Mouse (Mus musculus) kidney, postnatal 0 days (tissue): ENCODE data around the gene Gm13420. TPM values are rescaled to one million over a fixed set of nuclear protein-coding genes. Genes with fewer than 3 reads are reported as not detected.
"Not testable (repeated sequence)": the region's sequence is repeated elsewhere in the genome, so short reads cannot be mapped to it uniquely, and the experiment has no call there.

Experiments used
- ATAC-seq: fragments of 200-750 bp; cut with Nextera tagmentation; replicated peaks from 2 replicates; pipeline ENCODE4 v1.8.0; 2017; ENCODE audit warnings: low read depth, moderate number of reproducible peaks, moderate TSS enrichment, moderate library complexity; ENCODE audit not compliant: low FRiP score
- DNase-seq: peaks from one replicate; pipeline ENCODE4 v3.0.0-alpha.2; 2016; ENCODE audit warnings: low spot score
- H3K27ac ChIP-seq: fragments of 300-500 bp; sonication (generic); 2 replicates; pipeline ENCODE4 v1.5.1; 2014; ENCODE audit warnings: mild to moderate bottlenecking
- H3K27me3 ChIP-seq: fragments of 300-500 bp; sonication (generic); 2 replicates; pipeline ENCODE4 v1.6.1; 2014; ENCODE audit warnings: low read length, mixed read lengths; ENCODE audit not compliant: insufficient read depth
- H3K36me3 ChIP-seq: fragments of 300-500 bp; sonication (generic); 2 replicates; pipeline ENCODE4 v1.6.1; 2014; ENCODE audit warnings: low read length, mixed read lengths; ENCODE audit not compliant: insufficient read depth
- H3K4me1 ChIP-seq: fragments of 300-500 bp; sonication (generic); replicated peaks from 2 replicates; pipeline ENCODE4 v1.6.1; 2014; ENCODE audit warnings: antibody characterized with exemption, low read length, mixed read lengths; ENCODE audit not compliant: insufficient read depth
- H3K4me2 ChIP-seq: fragments of 300-500 bp; sonication (generic); 2 replicates; pipeline ENCODE4 v1.6.1; 2014; ENCODE audit warnings: mild to moderate bottlenecking, low read length, moderate library complexity, mixed read lengths
- H3K4me3 ChIP-seq: fragments of 300-500 bp; sonication (generic); replicated peaks from 2 replicates; pipeline ENCODE4 v1.5.1; 2014; ENCODE audit warnings: low read depth, low read length
- H3K9ac ChIP-seq: fragments of 300-500 bp; sonication (generic); 2 replicates; pipeline ENCODE4 v1.6.1; 2014; ENCODE audit warnings: low read depth, low read length
- H3K9me3 ChIP-seq: fragments of 300-500 bp; sonication (generic); replicated peaks from 2 replicates; pipeline ENCODE4 v1.6.1; 2016; ENCODE audit warnings: low read length, inconsistent platforms, mixed read lengths
- CTCF ChIP-seq: IDR thresholded peaks from 2 replicates; pipeline ENCODE4 v1.5.1; 2016; ENCODE audit warnings: antibody characterized with exemption, low read depth, mild to moderate bottlenecking, moderate library complexity
- WGBS: fragments of 180-500 bp; shearing (Covaris S2); extraction: QIAGEN DNeasy Blood & Tissue Kit; methylation state at CpG from one replicate; pipeline ENCODE4 v1.1.7; 2014; 5-methylcytosine and 5-hydroxymethylcytosine counted together
- polyA plus RNA-seq: library from polyadenylated mRNA; unstranded; fragments of >200 nt; fragmentation: Nextera tagmentation; extraction: Ambion mirVana; gene quantifications from 2 replicates; pipeline ENCODE4 v1.2.1, GENCODE M21; 2015

Gm13420 gene
- polyA plus RNA-seq, 1 experiment from 2014 or later, result 4.5 TPM

GRCm38 (mm10) chr2:29716143-29716542, 35.3 kb downstream of the Gm13420 start:
- no peak for TF ChIP-seq CTCF
- Histone ChIP-seq H3K4me1 (0 out of 2 replicates have a peak, but pooled peaks cover 7% of the 10 kb centered on the region), H3K9ac (0 out of 2 replicates have a peak overlapping the region, but pooled peaks have one; percentile 14), H3K36me3 (peaks cover 25% of the 10 kb centered on the region; the same call in 1 of the 2 replicates), H3K27me3 (no peaks in the 10 kb centered on the region), H3K9me3 (no peaks in the 10 kb centered on the region), H3K27ac (peak overlapping the region; percentile 60), H3K4me3 (no peak overlapping the region), H3K4me2 (no peak overlapping the region)
- DNase-seq (peak; percentile 21), ATAC-seq (no peak)
- 32% methylated on average over 7 of the region's 7 CpGs for WGBS

DNA sequence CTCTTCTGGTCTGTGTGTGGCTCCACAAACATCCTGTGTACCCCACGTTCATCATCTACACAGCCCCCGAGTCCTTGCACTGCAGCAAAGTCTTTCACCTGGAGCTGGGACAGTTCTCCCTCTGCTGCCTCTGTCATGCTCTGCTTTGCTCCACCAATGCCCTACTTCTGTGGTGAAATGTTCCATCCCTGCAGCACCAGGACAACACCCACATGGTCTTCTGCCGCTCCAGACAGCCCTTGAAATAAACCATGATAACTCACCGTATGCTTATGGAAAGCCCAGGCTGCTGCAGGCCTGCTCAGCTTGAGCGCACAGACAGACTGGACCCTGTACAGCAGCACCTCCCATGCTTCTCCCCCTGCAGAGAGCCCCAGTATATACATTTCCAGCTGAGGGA, 37.4 kb downstream of the Gm13420 start:
- Histone ChIP-seq H3K9me3 (no peaks in the 10 kb centered on the region), H3K4me3 (no peak overlapping the region), H3K27me3 (no peaks in the 10 kb centered on the region), H3K4me2 (no peak overlapping the region), H3K36me3 (peaks cover 24% of the 10 kb centered on the region), H3K4me1 (0 out of 2 replicates have a peak, but pooled peaks cover 7% of the 10 kb centered on the region), H3K9ac (no peak overlapping the region), H3K27ac (no peak overlapping the region)
- WGBS, result 90% methylated on average over 5 of the region's 5 CpGs
- ATAC-seq (no peak), DNase-seq (no peak)
- no peak for TF ChIP-seq CTCF

DNA sequence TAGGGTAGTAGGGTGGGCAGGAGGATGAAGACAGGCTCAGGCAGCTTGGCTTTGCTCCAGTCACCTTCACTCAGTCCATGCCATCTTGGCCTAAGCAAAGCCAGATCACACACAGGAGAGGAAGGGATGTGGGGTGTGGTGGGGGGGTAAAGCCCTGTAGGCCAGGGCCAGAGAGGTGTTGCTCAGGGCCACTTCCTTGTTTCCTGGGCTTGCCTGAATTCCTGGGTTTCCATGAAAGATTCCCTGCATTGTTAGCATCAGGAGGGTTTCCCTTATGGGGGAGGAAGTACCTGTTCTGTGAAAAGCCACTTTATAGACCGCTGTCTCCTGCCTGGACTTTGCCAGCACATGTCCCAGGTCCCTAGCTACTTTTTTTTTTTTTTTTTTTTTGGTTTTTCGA, 38.0 kb downstream of the Gm13420 start:
- Histone ChIP-seq H3K4me2 (no peak overlapping the region), H3K36me3 (peaks cover 24% of the 10 kb centered on the region), H3K27ac (no peak overlapping the region), H3K4me1 (0 out of 2 replicates have a peak, but pooled peaks cover 7% of the 10 kb centered on the region), H3K27me3 (no peaks in the 10 kb centered on the region), H3K9ac (no peak overlapping the region), H3K4me3 (no peak overlapping the region), H3K9me3 (no peaks in the 10 kb centered on the region)
- no peak for DNase-seq
- ATAC-seq, result no peak
- no peak for TF ChIP-seq CTCF
- WGBS, result 94% methylated on average over 1 of the region's 2 CpGs

DNA sequence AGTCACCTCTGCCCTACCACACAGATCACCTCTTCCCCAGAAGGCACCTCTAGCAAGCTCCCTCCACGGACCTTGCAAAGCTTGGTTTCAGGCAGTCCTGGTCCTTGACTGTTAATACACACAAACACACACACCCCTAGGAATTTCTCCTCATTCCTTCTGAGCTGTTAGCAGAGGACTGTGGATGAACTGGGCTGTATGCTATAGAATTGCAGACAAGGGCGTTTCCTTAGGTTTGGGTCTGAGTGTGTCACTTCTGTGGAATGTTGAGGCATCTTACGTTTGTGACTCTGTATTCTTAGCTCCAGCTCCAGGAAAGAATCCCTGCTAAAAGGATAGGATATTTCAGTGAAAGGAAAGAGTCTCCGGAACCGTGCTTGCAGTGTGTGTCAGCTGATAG, 39.6 kb downstream of the Gm13420 start:
- no peak overlapping the region for H3K4me2 ChIP-seq
- H3K27me3 ChIP-seq, result no peaks in the 10 kb centered on the region
- peaks cover 33% of the 10 kb centered on the region for H3K36me3 ChIP-seq
- WGBS, result 71% methylated on average over 5 of the region's 5 CpGs
- H3K27ac ChIP-seq, result no peak overlapping the region
- H3K4me3 ChIP-seq, result no peak overlapping the region
- no peaks in the 10 kb centered on the region for H3K9me3 ChIP-seq
- H3K9ac ChIP-seq, result no peak overlapping the region
- 0 out of 2 replicates have a peak, but pooled peaks cover 7% of the 10 kb centered on the region for H3K4me1 ChIP-seq
- ATAC-seq (no peak), DNase-seq (no peak)
- no peak for TF ChIP-seq CTCF

GRCm38 (mm10) chr2:29711038-29711437, 40.4 kb downstream of the Gm13420 start:
- TF ChIP-seq CTCF, result no peak
- Histone ChIP-seq H3K27ac (no peak overlapping the region), H3K36me3 (peaks cover 40% of the 10 kb centered on the region), H3K4me2 (no peak overlapping the region), H3K27me3 (no peaks in the 10 kb centered on the region), H3K9ac (0 out of 2 replicates have a peak overlapping the region, but pooled peaks have one; percentile 4), H3K4me3 (no peak overlapping the region), H3K9me3 (no peaks in the 10 kb centered on the region), H3K4me1 (no peaks in the 10 kb centered on the region)
- no peak for DNase-seq
- 63% methylated on average over 3 of the region's 3 CpGs for WGBS
- no peak for ATAC-seq

DNA sequence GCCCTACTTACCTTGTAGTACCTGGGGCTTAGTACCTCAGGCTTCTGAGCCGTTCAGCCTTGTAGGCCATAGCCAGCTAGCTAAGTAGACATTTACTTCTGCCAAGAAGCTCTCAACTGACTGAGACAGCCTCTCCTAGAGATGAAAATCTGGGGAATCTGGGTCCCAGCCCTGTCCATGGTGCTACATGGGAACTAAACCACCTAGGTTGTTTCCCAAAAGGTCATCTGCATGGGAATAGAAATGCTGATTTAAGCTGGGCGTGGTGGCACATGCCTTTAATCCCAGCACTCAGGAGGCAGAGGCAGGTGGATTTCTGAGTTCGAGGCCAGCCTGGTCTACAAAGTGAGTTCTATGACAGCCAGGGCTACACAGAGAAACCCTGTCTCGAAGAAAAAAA, 43.3 kb downstream of the Gm13420 start:
- not testable (repeated sequence) for H3K4me2 ChIP-seq, H3K27ac ChIP-seq, H3K9ac ChIP-seq, ATAC-seq, H3K4me3 ChIP-seq, H3K27me3 ChIP-seq, H3K4me1 ChIP-seq, DNase-seq, H3K9me3 ChIP-seq
- WGBS, result 97% methylated on average over 4 of the region's 4 CpGs
- peaks cover 50% of the 10 kb centered on the region for H3K36me3 ChIP-seq

DNA sequence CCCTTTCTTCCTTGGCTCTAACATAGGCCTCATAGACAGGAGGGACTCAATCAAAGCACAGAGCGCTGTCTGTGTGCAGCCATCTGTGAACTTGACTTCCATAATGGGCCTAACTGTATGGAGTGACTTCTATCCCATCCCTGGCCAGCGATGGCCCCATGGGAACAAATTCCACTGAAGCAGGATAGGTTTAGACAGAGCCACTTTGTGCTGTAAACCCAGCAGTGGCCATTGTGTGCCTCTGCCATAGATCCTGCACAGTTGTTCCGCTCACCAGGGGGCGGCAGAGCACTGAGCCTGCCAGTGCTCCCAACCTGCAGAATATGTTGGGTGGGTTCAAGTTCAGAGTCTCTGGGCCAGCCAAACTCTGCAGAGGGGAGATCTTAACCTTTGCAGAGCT, 43.8 kb downstream of the Gm13420 start:
- Histone ChIP-seq H3K9me3 (no peaks in the 10 kb centered on the region), H3K36me3 (peaks cover 47% of the 10 kb centered on the region), H3K4me1 (no peaks in the 10 kb centered on the region), H3K27me3 (no peaks in the 10 kb centered on the region), H3K4me2 (no peak overlapping the region), H3K4me3 (no peak overlapping the region), H3K27ac (no peak overlapping the region), H3K9ac (no peak overlapping the region)
- ATAC-seq, result no peak
- peak; percentile 61 for TF ChIP-seq CTCF
- WGBS, result 85% methylated on average over 4 of the region's 4 CpGs
- DNase-seq, result peak; percentile 5
